Mouse (Mus musculus) megakaryocyte, embryonic 14.5 days (primary cell): ENCODE results near the gene 1810010H24Rik.

Experiments used
- FLI1 ChIP-seq: IDR thresholded peaks from 2 replicates; pipeline ENCODE4 v1.6.1; 2012; ENCODE audit warnings: low read length, inconsistent platforms, mixed read lengths
- GATA1 ChIP-seq: IDR thresholded peaks from 3 replicates; pipeline ENCODE4 v1.6.1; 2012; ENCODE audit warnings: mixed read lengths, low read length, inconsistent platforms, borderline replicate concordance

DNA sequence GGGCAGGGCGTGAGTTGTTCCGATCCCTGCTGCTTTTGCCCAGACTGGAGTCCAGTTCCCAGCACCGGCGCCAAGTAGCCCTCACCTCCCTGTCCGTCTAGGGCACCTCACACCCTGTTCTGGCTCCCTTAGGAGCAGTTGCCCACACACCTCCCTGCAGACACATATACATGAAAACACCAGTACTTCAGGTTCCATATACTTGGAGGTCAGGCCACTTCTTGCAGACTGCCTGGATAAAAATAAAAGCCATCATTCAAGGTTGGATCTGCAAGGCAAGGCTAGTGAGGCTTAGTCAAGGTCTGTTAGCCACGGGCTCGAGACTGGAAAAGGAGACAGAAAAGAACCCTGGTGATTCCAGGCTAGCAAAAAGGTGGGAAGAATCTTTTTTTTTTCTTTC, 6.2 kb downstream of the 1810010H24Rik start:
- TF ChIP-seq GATA1 (no peak), FLI1 (no peak)
